Mouse (Mus musculus) heart, adult 2 months (tissue): Measurements from ENCODE around the gene Hic1. TPM values are rescaled to one million over a fixed set of nuclear protein-coding genes. Genes with fewer than 3 reads are reported as not detected.

Experiments used
- DNase-seq, 2 experiments: peaks; one replicate each; pipeline ENCODE4 v3.0.0; 2021
- H3K27ac ChIP-seq: fragments of 200-600 bp; 2 replicates; pipeline ENCODE4 v1.8.1; 2022
- H3K27me3 ChIP-seq: fragments of 200-500 bp; 2 replicates; pipeline ENCODE4 v1.6.1; 2012; ENCODE audit warnings: mild to moderate bottlenecking, low read length, inconsistent platforms, mixed read lengths; ENCODE audit not compliant: control insufficient read depth, insufficient read depth
- H3K36me3 ChIP-seq: fragments of 200-500 bp; 2 replicates; pipeline ENCODE4 v1.6.1; 2012; ENCODE audit warnings: low read length, inconsistent platforms; ENCODE audit not compliant: control insufficient read depth, insufficient read depth
- H3K4me1 ChIP-seq: fragments of 200-500 bp; 2 replicates; pipeline ENCODE4 v1.6.1; 2011; ENCODE audit warnings: low read length; ENCODE audit not compliant: control insufficient read depth, insufficient read depth
- H3K4me3 ChIP-seq: fragments of 200-600 bp; 2 replicates; pipeline ENCODE4 v1.8.1; 2022
- H3K79me2 ChIP-seq: fragments of 200-500 bp; replicated peaks from 2 replicates; pipeline ENCODE4 v1.6.1; 2012; ENCODE audit warnings: mild to moderate bottlenecking, inconsistent platforms, low read length, moderate library complexity, mixed read lengths; ENCODE audit not compliant: control insufficient read depth, insufficient read depth
- H3K9ac ChIP-seq: fragments of 200-500 bp; 2 replicates; pipeline ENCODE4 v1.6.1; 2012; ENCODE audit warnings: low read depth, mild to moderate bottlenecking, control low read depth, inconsistent platforms, low read length, mixed read lengths
- CTCF ChIP-seq: fragments of 200-600 bp; IDR thresholded peaks from 2 replicates; pipeline ENCODE4 v1.8.1; 2022; ENCODE audit warnings: antibody characterized with exemption, mild to moderate bottlenecking, moderate library complexity
- EP300 ChIP-seq: fragments of 200-500 bp; IDR thresholded peaks from 2 replicates; pipeline ENCODE4 v1.6.1; 2011; ENCODE audit warnings: low read depth, low read length, control low read depth; ENCODE audit not compliant: insufficient read depth
- POLR2A ChIP-seq: fragments of 200-500 bp; IDR thresholded peaks from 2 replicates; pipeline ENCODE4 v1.6.1; 2011; ENCODE audit warnings: mild to moderate bottlenecking, low read depth, low read length, control low read depth; ENCODE audit not compliant: insufficient read depth
- WGBS: fragments of 180-500 bp; shearing (Covaris S2); methylation state at CpG from one replicate; pipeline ENCODE4 v1.1.7; 2018; 5-methylcytosine and 5-hydroxymethylcytosine counted together
- intact Hi-C: fragments of 180-260 bp; cut with DNase I; formaldehyde crosslinking; loops from one replicate; pipeline ENCODE4 v1.15.1; 2025
- polyA plus RNA-seq: library from polyadenylated mRNA; depleted of rRNA; stranded (reverse); fragments of >200 nt; gene quantifications from 2 replicates; pipeline ENCODE4 v1.2.3, GENCODE M21; 2012
- total RNA-seq, 2 experiments: library from RNA; stranded (reverse); gene quantifications; 2 replicates each; pipeline ENCODE4 v1.2.3; 2021

The Hic1 gene
- total and polyA plus RNA-seq, 3 experiments = 12.6 to 15.5 (median 13.6) TPM

DNA sequence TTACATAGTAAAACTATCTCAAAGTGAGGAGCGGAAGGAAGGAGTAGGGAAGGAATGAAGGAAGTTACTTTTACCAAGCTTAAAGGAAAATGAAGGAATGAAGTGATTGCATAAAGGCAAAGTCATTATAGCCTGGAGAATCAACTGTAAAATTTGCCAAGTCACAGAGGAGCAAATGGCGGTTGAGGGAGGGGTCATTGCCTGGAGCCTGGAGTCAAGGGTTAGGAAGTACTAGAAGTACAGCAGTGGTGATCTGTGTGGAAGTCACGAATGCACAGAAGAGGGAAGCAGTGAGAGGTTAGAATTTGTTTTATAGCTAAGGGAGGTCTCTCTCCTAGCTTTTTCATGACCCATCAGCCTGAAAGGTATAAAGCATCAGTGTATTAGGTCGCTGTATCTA is 38.0 kb downstream of the Hic1 start:
- H3K27me3 ChIP-seq = no peaks in the 10 kb centered on the region
- no peak overlapping the region for H3K4me3 ChIP-seq
- no peak for DNase-seq
- H3K4me1 ChIP-seq = peaks cover 19% of the 10 kb centered on the region
- WGBS = 79% methylated on average over 4 of the region's 4 CpGs
- intact Hi-C loops = no loop called here
- H3K27ac ChIP-seq = peak overlapping the region; percentile 79; the same call in 1 of the 2 replicates
- no peak overlapping the region for H3K9ac ChIP-seq
- peaks cover 5% of the 10 kb centered on the region for H3K36me3 ChIP-seq
- no peak for TF ChIP-seq EP300
- TF ChIP-seq CTCF = no peak
- no peak for TF ChIP-seq POLR2A
- H3K79me2 ChIP-seq = no peaks in the 10 kb centered on the region

DNA sequence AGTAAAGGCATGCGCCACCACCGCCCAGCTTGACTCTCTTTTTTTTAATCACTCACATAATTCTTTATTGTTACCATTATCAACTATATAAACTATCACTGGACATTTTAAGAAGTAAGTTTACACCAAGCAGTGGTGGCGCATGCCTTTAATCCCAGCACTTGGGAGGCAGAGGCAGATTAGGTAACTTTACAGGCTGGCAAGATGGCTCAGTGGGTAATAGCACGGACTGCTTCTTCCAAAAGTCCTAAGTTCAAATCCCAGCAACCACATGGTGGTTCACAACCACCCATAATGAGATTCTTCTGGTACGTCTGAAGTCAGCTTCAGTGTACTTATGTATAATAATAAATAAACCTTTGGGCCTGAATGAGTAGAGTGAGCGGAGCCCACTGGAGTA is 39.8 kb downstream of the Hic1 start:
- WGBS = 98% methylated on average over 6 of the region's 6 CpGs
- intact Hi-C loops = no loop called here
- Histone ChIP-seq H3K36me3 (peaks cover under 1% of the 10 kb centered on the region), H3K4me3 (no peak overlapping the region), H3K9ac (no peak overlapping the region), H3K4me1 (peaks cover 10% of the 10 kb centered on the region), H3K27ac (no peak overlapping the region), H3K79me2 (no peaks in the 10 kb centered on the region), H3K27me3 (no peaks in the 10 kb centered on the region)
- no peak for DNase-seq
- TF ChIP-seq EP300 (no peak), POLR2A (no peak), CTCF (no peak)

DNA sequence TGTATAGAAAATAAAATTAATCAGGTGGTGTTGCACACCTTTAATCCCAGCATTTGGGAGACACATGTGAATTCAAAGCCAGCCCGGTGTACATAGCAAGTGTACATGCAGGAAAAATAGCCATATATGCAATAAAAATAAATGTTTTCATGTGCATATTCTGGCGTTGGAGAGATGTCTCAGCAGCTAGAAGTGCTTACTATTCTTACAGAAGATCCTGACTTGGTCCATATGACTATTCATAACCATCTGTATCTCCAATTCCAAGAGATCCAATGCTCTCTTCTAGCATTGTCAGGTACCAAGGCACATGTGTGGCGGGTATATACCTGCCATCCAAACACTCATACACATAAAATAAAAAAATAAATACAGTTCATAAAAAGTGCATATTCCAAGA is 42.9 kb downstream of the Hic1 start:
- no peak overlapping the region for H3K9ac ChIP-seq
- no peak overlapping the region for H3K27ac ChIP-seq
- no peaks in the 10 kb centered on the region for H3K36me3 ChIP-seq
- no peaks in the 10 kb centered on the region for H3K27me3 ChIP-seq
- WGBS = 97% methylated on average over 3 of the region's 3 CpGs
- no peak for DNase-seq
- no peak overlapping the region for H3K4me3 ChIP-seq
- no peak for TF ChIP-seq POLR2A
- TF ChIP-seq CTCF = no peak
- TF ChIP-seq EP300 = no peak
- no peaks in the 10 kb centered on the region for H3K4me1 ChIP-seq
- intact Hi-C loops = no loop called here
- H3K79me2 ChIP-seq = no peaks in the 10 kb centered on the region

- DNase-seq = no peak
- Histone ChIP-seq H3K79me2 (no peaks in the 10 kb centered on the region), H3K4me3 (no peak overlapping the region), H3K27me3 (no peaks in the 10 kb centered on the region), H3K36me3 (no peaks in the 10 kb centered on the region; the same call in 1 of the 2 replicates), H3K27ac (no peak overlapping the region), H3K9ac (no peak overlapping the region), H3K4me1 (peaks cover 9% of the 10 kb centered on the region)
- WGBS = 93% methylated on average over 2 of the region's 2 CpGs
- intact Hi-C loops = no loop called here
- no peak for TF ChIP-seq POLR2A
- TF ChIP-seq EP300 = no peak
- TF ChIP-seq CTCF = no peak
These were observed 44.9 kb downstream of the Hic1 start for GRCm38 (mm10) chr11:75124406-75124805.

GRCm38 (mm10) chr11:75121348-75121747 is 48.0 kb downstream of the Hic1 start:
- H3K4me1 ChIP-seq = peaks cover 12% of the 10 kb centered on the region

DNA sequence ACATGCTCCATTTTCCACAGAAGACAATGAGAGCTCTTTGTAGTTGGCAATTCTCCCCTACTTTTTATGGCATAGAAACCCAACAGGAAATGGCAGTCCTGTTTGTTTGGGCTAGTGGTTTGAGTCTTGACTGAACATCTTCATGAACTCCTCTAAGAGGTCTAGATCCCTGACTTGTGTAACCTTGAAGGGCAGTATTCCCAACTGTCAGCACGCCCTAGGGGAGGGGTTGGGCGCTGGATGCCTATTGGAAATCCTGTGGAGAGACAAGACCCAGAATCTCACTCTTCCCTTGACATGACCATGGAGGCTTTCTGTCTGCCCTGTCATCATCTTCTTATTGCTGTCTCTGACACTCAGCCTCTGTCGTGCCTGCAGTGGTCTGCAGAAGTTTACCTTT is 49.5 kb downstream of the Hic1 start:
- no peak for TF ChIP-seq EP300
- no peak for TF ChIP-seq CTCF
- no peak for TF ChIP-seq POLR2A
- no peaks in the 10 kb centered on the region for H3K27me3 ChIP-seq
- peak overlapping the region; percentile 32 for H3K27ac ChIP-seq
- H3K4me3 ChIP-seq = no peak overlapping the region
- peaks cover 2% of the 10 kb centered on the region for H3K36me3 ChIP-seq
- no peak for DNase-seq
- no peaks in the 10 kb centered on the region; the same call in 1 of the 2 replicates for H3K79me2 ChIP-seq
- H3K9ac ChIP-seq = no peak overlapping the region
- 64% methylated on average over 3 of the region's 3 CpGs for WGBS
- H3K4me1 ChIP-seq = peaks cover 15% of the 10 kb centered on the region
- intact Hi-C loops = no loop called here

More at GRCm38 (mm10) chr11:75121348-75121747, 48.0 kb downstream of the Hic1 start:
- no peaks in the 10 kb centered on the region; the same call in none of the 2 replicates for H3K36me3 ChIP-seq
- 58% methylated on average over 1 of the region's 1 CpGs for WGBS
- DNase-seq = no peak
- no peak for TF ChIP-seq CTCF
- TF ChIP-seq EP300 = no peak
- no peak for TF ChIP-seq POLR2A
- no peak overlapping the region for H3K9ac ChIP-seq
- no peaks in the 10 kb centered on the region for H3K27me3 ChIP-seq
- H3K27ac ChIP-seq = no peak overlapping the region
- no peak overlapping the region for H3K4me3 ChIP-seq
- intact Hi-C loops = no loop called here
- no peaks in the 10 kb centered on the region; the same call in 1 of the 2 replicates for H3K79me2 ChIP-seq
